Mouse (Mus musculus) lung, postnatal 0 days (tissue): ENCODE data around the gene Tmem258. TPM values are rescaled to one million over a fixed set of nuclear protein-coding genes. Genes with fewer than 3 reads are reported as not detected.

Source experiments
- ATAC-seq: fragments of 200-750 bp; cut with Nextera tagmentation; 2 replicates; pipeline ENCODE4 v1.8.0; 2017; ENCODE audit warnings: moderate library complexity
- DNase-seq: peaks from one replicate; pipeline ENCODE4 v3.0.0-alpha.2; 2016; ENCODE audit warnings: low spot score
- H3K27ac ChIP-seq: fragments of 300-500 bp; sonication (generic); 2 replicates; pipeline ENCODE4 v1.5.1; 2014; ENCODE audit warnings: antibody characterized with exemption, mild to moderate bottlenecking, low read length, mixed read lengths
- H3K27me3 ChIP-seq: fragments of 300-500 bp; sonication (generic); replicated peaks from 2 replicates; pipeline ENCODE4 v1.6.1; 2014; ENCODE audit warnings: low read length, mixed read lengths; ENCODE audit not compliant: insufficient read depth
- H3K36me3 ChIP-seq: fragments of 300-500 bp; sonication (generic); 2 replicates; pipeline ENCODE4 v1.6.1; 2014; ENCODE audit warnings: low read length, mixed read lengths; ENCODE audit not compliant: insufficient read depth
- H3K4me1 ChIP-seq: fragments of 300-500 bp; sonication (generic); 2 replicates; pipeline ENCODE4 v1.6.1; 2014; ENCODE audit warnings: antibody characterized with exemption, low read depth, low read length, mixed read lengths; ENCODE audit not compliant: insufficient read depth
- H3K4me2 ChIP-seq: fragments of 300-500 bp; sonication (generic); replicated peaks from 2 replicates; pipeline ENCODE4 v1.6.1; 2014; ENCODE audit warnings: low read depth, mild to moderate bottlenecking, low read length, moderate library complexity, mixed read lengths
- H3K4me3 ChIP-seq: fragments of 300-500 bp; sonication (generic); 2 replicates; pipeline ENCODE4 v1.5.1; 2014; ENCODE audit warnings: low read depth, low read length
- H3K9ac ChIP-seq: fragments of 300-500 bp; sonication (generic); replicated peaks from 2 replicates; pipeline ENCODE4 v1.6.1; 2014; ENCODE audit warnings: low read depth, mild to moderate bottlenecking
- H3K9me3 ChIP-seq: fragments of 300-500 bp; sonication (generic); 2 replicates; pipeline ENCODE4 v1.6.1; 2016; ENCODE audit warnings: low read length, mixed read lengths
- CTCF ChIP-seq: IDR thresholded peaks from 2 replicates; pipeline ENCODE4 v1.5.1; 2016; ENCODE audit warnings: antibody characterized with exemption, mild to moderate bottlenecking
- EP300 ChIP-seq: IDR thresholded peaks from 2 replicates; pipeline ENCODE4 v1.6.1; 2016; ENCODE audit warnings: antibody characterized with exemption, mild to moderate bottlenecking, control low read depth
- WGBS: fragments of 180-500 bp; shearing (Covaris S2); extraction: QIAGEN DNeasy Blood & Tissue Kit; methylation state at CpG from one replicate; pipeline ENCODE4 v1.1.7; 2014; 5-methylcytosine and 5-hydroxymethylcytosine counted together
- polyA plus RNA-seq: library from polyadenylated mRNA; unstranded; fragments of >200 nt; fragmentation: Nextera tagmentation; extraction: Ambion mirVana; gene quantifications from 2 replicates; pipeline ENCODE4 v1.2.1, GENCODE M21; 2015

The Tmem258 gene
- polyA plus RNA-seq, 1 experiment from 2014 or later: 394 TPM

- ATAC-seq (no peak), DNase-seq (no peak)
- Histone ChIP-seq H3K9me3 (no peaks in the 10 kb centered on the region), H3K27ac (no peak overlapping the region), H3K27me3 (no peaks in the 10 kb centered on the region), H3K4me2 (no peak overlapping the region), H3K9ac (no peak overlapping the region), H3K36me3 (peaks cover 42% of the 10 kb centered on the region), H3K4me3 (no peak overlapping the region), H3K4me1 (no peaks in the 10 kb centered on the region)
- TF ChIP-seq CTCF (no peak), EP300 (no peak)
- 65% methylated on average over 3 of the region's 3 CpGs for WGBS
Measured at GRCm38 (mm10) chr19:10208851-10209250, 5.0 kb downstream of the Tmem258 start.

- Histone ChIP-seq H3K27ac (no peak overlapping the region), H3K4me2 (no peak overlapping the region), H3K27me3 (no peaks in the 10 kb centered on the region), H3K36me3 (peaks cover 42% of the 10 kb centered on the region), H3K9ac (no peak overlapping the region), H3K4me1 (no peaks in the 10 kb centered on the region), H3K4me3 (no peak overlapping the region), H3K9me3 (no peaks in the 10 kb centered on the region)
- ATAC-seq (no peak), DNase-seq (no peak)
- no peak for TF ChIP-seq CTCF
- no peak for TF ChIP-seq EP300
- WGBS: 78% methylated on average over 4 of the region's 4 CpGs
Measured at GRCm38 (mm10) chr19:10210885-10211284, 7.1 kb downstream of the Tmem258 start.

GRCm38 (mm10) chr19:10213796-10214471, 10.1 kb downstream of the Tmem258 start:
- Histone ChIP-seq H3K4me1 (no peaks in the 10 kb centered on the region), H3K27me3 (no peaks in the 10 kb centered on the region), H3K36me3 (peaks cover 28% of the 10 kb centered on the region), H3K27ac (no peak overlapping the region), H3K4me2 (no peak overlapping the region), H3K9ac (no peak overlapping the region), H3K4me3 (no peak overlapping the region), H3K9me3 (no peaks in the 10 kb centered on the region)
- WGBS: 80% methylated on average over 10 of the region's 10 CpGs
- no peak for TF ChIP-seq EP300
- TF ChIP-seq CTCF: no peak
- ATAC-seq (no peak), DNase-seq (no peak)

- H3K9ac ChIP-seq: no peak overlapping the region
- 63% methylated on average over 7 of the region's 8 CpGs for WGBS
- no peak overlapping the region for H3K27ac ChIP-seq
- H3K4me3 ChIP-seq: no peak overlapping the region
- peaks cover 13% of the 10 kb centered on the region; the same call in 1 of the 2 replicates for H3K36me3 ChIP-seq
- no peak for TF ChIP-seq CTCF
- TF ChIP-seq EP300: no peak
- no peak overlapping the region for H3K4me2 ChIP-seq
- H3K9me3 ChIP-seq: no peaks in the 10 kb centered on the region
- H3K4me1 ChIP-seq: no peaks in the 10 kb centered on the region
- H3K27me3 ChIP-seq: no peaks in the 10 kb centered on the region
- DNase-seq (no peak), ATAC-seq (no peak)
Measured at GRCm38 (mm10) chr19:10216101-10216500, 12.3 kb downstream of the Tmem258 start.

GRCm38 (mm10) chr19:10219108-10219507, 15.3 kb downstream of the Tmem258 start:
- ATAC-seq (peak; percentile 73), DNase-seq (peak; percentile 73)
- 44% methylated on average over 3 of the region's 3 CpGs for WGBS
- H3K27me3 ChIP-seq: no peaks in the 10 kb centered on the region
- no peaks in the 10 kb centered on the region for H3K4me1 ChIP-seq
- H3K9me3 ChIP-seq: no peaks in the 10 kb centered on the region
- H3K36me3 ChIP-seq: no peaks in the 10 kb centered on the region
- H3K27ac ChIP-seq: 0 out of 2 replicates have a peak overlapping the region, but pooled peaks have one; percentile 6
- no peak overlapping the region for H3K9ac ChIP-seq
- H3K4me3 ChIP-seq: no peak overlapping the region
- peak; percentile 80 for TF ChIP-seq CTCF
- TF ChIP-seq EP300: no peak
- H3K4me2 ChIP-seq: no peak overlapping the region

GRCm38 (mm10) chr19:10219593-10219992, 15.8 kb downstream of the Tmem258 start:
- H3K4me2 ChIP-seq: no peak overlapping the region
- DNase-seq (peak; percentile 65), ATAC-seq (peak; percentile 79)
- H3K36me3 ChIP-seq: no peaks in the 10 kb centered on the region
- no peak overlapping the region for H3K9ac ChIP-seq
- no peak overlapping the region for H3K4me3 ChIP-seq
- H3K27ac ChIP-seq: 0 out of 2 replicates have a peak overlapping the region, but pooled peaks have one; percentile 6
- no peaks in the 10 kb centered on the region for H3K9me3 ChIP-seq
- TF ChIP-seq EP300 (no peak), CTCF (no peak)
- peaks cover under 1% of the 10 kb centered on the region; the same call in 1 of the 2 replicates for H3K4me1 ChIP-seq
- WGBS: 39% methylated on average over 4 of the region's 6 CpGs
- no peaks in the 10 kb centered on the region for H3K27me3 ChIP-seq
